Mouse (Mus musculus) retina, embryonic 14.5 days (tissue): ENCODE data around the gene Spata31d1d.
"Not testable (repeated sequence)": the region's sequence is repeated elsewhere in the genome, so short reads cannot be mapped to it uniquely, and the experiment has no call there.

Source experiments
- DNase-seq: peaks from one replicate; pipeline ENCODE4 v3.0.0-alpha.2; 2015; ENCODE audit warnings: low spot score

Spata31d1d gene

GRCm38 (mm10) chr13:59731652-59732051, at the start of gene Spata31d1d:
Gene Spata31d1d (minus strand): TSS chr13:59731752.
- no peak for DNase-seq

GRCm38 (mm10) chr13:59779744-59780264, 48.3 kb upstream of the Spata31d1d start:
- DNase-seq: not testable (repeated sequence)

- DNase-seq: no peak
These were observed 47.7 kb upstream of the Spata31d1d start for GRCm38 (mm10) chr13:59779213-59779612.

- no peak for DNase-seq
These were observed 43.6 kb upstream of the Spata31d1d start for GRCm38 (mm10) chr13:59775168-59775567.

GRCm38 (mm10) chr13:59771257-59771656, 39.7 kb upstream of the Spata31d1d start:
- no peak for DNase-seq

- DNase-seq: no peak
These were observed 39.3 kb upstream of the Spata31d1d start for GRCm38 (mm10) chr13:59770847-59771246.

- DNase-seq: peak; percentile 85
These were observed 38.6 kb upstream of the Spata31d1d start for GRCm38 (mm10) chr13:59770164-59770562.

GRCm38 (mm10) chr13:59769296-59770163, 38.0 kb upstream of the Spata31d1d start, which contains the start of gene Isca1:
Gene Isca1 (minus strand): TSS chr13:59769810.
- DNase-seq: peak; percentile 98

- no peak for DNase-seq
These were observed 37.0 kb upstream of the Spata31d1d start for GRCm38 (mm10) chr13:59768531-59768930.

GRCm38 (mm10) chr13:59766786-59767515, 35.4 kb upstream of the Spata31d1d start:
- no peak for DNase-seq

GRCm38 (mm10) chr13:59762791-59763190, 31.2 kb upstream of the Spata31d1d start:
- DNase-seq: no peak

- no peak for DNase-seq
These were observed 25.4 kb upstream of the Spata31d1d start for GRCm38 (mm10) chr13:59756906-59757305.

- no peak for DNase-seq
These were observed 18.8 kb upstream of the Spata31d1d start for GRCm38 (mm10) chr13:59750310-59750709.

GRCm38 (mm10) chr13:59746711-59747110, 15.2 kb upstream of the Spata31d1d start, which contains the start of gene 1700014D04Rik:
Gene 1700014D04Rik (minus strand): TSS chr13:59746752.
- no peak for DNase-seq

GRCm38 (mm10) chr13:59746164-59746563, 14.6 kb upstream of the Spata31d1d start:
- DNase-seq: no peak

GRCm38 (mm10) chr13:59745462-59745861, 13.9 kb upstream of the Spata31d1d start:
- DNase-seq: no peak

GRCm38 (mm10) chr13:59741697-59742096, 10.1 kb upstream of the Spata31d1d start:
- DNase-seq: peak; percentile 20

GRCm38 (mm10) chr13:59741096-59741495, 9.5 kb upstream of the Spata31d1d start:
- DNase-seq: no peak

GRCm38 (mm10) chr13:59739397-59739796, 7.8 kb upstream of the Spata31d1d start:
- DNase-seq: no peak

GRCm38 (mm10) chr13:59738455-59738854, 6.9 kb upstream of the Spata31d1d start:
- DNase-seq: no peak

GRCm38 (mm10) chr13:59735190-59735589, 3.6 kb upstream of the Spata31d1d start:
- peak; percentile 38 for DNase-seq

- not testable (repeated sequence) for DNase-seq
These were observed 2.8 kb upstream of the Spata31d1d start for GRCm38 (mm10) chr13:59734347-59734746.

GRCm38 (mm10) chr13:59733936-59734335, 2.4 kb upstream of the Spata31d1d start:
- DNase-seq: no peak
